Mouse (Mus musculus): ENCODE data around the gene Nfasc.

Gene Nfasc

DNA sequence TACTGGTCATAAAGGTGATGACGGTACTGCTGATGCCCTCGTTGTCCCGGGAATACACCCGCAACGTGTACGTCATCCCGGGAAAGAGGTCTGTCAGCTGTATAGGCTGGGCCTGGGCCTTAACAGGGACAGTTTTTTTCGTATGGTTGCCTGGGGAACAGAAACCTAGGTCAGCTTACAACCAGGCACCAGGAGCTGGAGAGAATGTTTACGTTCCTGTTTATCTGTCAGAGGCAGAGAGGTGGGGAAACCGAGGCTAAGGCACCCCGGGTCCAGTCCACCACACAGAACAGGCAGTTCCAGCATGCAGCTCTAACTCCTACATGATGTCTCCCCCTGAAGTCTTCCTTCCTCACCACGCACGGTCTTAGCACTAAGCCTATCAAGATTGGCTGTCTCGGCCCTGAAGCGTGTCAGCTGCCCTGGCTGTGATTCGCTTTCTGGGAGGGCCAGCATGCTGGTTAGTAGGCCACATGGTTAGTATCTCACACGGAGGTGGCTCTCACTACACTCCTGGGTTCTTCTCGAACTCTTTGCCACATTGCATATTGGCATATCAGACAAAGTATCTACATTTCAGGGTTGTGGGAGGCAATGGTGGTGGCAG lies 158.5 kb downstream of the Nfasc start:
- DNase-seq (ENCODE audit: low spot score): no peak

DNA sequence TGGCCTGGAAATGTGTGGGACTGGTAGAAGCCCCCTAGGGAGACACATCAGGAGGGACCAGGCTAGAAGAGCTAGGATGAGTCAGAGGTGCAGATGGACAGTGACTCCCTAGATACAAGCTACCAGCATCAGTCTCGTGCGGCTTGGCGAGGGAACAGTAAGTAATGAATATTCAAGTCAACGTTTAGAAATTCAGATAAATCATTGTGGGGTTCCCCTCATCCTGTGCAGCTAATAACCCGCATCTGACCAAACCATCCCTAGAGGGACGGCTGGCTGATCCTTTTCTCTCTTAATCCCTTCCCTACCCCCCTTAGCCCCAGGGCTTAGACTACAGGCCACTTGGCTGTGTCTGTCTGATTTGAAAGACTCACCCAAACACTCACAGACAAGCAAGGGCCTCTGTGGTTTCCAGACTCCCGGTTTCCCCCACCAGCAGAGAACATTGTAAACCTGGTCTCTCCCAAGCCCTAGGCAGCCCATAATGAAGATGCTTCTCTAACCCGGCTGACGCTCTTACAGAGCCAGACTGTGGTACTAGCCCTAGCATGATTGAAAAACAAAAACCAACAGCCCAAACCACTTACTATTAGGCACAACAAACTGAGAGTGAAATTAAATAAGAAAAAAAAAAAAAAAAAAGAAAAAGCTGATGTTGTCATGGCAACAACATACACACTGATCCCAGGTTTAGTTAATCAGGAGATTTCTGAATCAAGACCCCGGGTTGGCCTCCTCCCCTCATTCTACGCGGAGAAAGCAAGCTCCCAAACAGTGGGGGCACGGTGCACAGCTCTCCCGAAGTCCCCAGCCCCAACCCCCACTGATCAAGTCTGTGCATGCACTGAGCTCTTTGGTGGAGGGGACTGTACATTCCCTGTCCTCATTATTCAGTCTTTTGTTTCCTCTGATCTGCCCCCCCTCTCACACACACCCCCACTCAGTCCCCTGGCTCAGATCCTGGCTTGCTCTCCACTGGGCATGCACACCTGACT lies 159.5 kb downstream of the Nfasc start:
- no peak for DNase-seq (ENCODE audit: low spot score)

DNA sequence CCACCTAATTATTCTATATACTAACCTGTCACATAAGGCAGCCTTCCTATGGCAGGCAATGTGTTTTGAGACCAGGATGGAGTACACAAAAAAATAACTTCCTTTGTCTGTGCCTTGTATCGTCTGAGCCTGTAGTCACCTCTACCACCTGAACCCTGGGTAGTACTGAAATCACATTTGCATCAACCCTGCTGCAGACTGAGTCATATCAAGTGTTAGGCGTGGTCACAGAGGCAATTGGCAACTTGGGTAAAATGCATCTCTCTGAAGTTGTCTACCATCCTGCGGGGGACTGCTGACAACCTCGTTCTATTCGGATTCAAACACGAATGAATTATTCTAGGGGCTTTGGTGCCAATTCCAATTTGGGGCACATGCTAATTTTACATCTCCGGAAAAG lies 161.5 kb downstream of the Nfasc start:
- no peak for DNase-seq (ENCODE audit: low spot score)

DNA sequence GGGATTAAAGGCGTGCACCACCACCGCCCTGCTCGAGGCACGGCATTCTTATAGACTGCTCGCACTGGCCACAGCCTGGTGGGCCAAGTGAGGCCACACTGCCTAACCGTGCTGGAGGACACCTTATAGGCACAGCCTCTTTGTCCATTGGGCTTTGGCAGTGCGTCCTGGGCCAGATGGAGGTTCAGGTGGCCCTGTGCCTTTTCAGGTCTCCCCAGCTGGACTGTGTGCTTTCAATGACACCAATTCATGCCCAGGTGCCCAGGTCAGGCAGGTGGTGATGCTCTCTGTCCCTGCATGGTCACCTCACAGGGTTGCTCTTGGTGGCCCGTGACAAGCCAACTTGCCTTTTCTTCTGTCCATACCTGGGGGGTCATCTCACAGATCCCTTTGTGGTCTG lies 164.8 kb downstream of the Nfasc start:
- DNase-seq (ENCODE audit: low spot score): no peak

DNA sequence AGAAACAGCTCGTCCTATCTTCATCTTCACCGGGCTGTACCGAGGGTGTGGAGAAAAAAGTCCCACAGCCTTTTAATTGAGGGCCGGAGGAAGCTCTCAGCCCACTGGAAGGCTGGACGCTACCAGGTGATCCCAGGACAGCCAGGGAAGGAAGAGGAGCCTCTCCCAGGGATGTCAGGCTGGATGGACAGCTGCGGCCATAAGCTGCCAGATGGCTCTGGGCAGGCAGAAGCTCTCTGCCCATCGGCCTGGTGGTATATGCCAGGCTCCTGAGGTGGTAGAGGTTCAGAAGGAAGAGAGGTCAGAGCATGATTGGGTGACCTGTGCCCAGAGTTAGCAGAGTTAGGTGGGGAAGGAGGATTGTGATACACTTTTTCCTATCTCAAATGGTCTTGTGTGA lies 168.7 kb downstream of the Nfasc start:
- no peak for DNase-seq (ENCODE audit: low spot score)

DNA sequence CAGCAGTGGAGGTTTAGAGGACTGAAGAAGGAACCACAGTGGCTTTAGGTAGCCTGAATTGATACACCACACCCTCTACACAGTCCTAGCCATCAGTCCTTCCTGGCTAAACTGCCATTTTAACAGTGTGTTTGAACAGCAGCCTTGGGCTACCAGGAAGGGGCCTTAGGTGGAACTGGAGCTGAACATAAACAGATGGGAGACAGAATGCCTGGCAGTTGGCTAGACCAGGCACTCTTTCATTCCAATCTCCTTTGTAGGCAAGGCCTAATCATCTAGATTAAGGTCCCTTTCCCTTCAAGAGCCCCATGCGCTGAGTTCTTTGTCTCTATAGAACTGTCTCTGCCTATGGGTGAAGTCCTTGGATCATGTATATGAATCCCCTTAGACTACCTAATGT lies 170.0 kb downstream of the Nfasc start:
- DNase-seq (ENCODE audit: low spot score): no peak

GRCm38 (mm10) chr1:132570906-132571305 lies 170.7 kb downstream of the Nfasc start:
- no peak for DNase-seq (ENCODE audit: low spot score)

- no peak for DNase-seq (ENCODE audit: low spot score)
Measured at GRCm38 (mm10) chr1:132570068-132570780, 171.4 kb downstream of the Nfasc start.

DNA sequence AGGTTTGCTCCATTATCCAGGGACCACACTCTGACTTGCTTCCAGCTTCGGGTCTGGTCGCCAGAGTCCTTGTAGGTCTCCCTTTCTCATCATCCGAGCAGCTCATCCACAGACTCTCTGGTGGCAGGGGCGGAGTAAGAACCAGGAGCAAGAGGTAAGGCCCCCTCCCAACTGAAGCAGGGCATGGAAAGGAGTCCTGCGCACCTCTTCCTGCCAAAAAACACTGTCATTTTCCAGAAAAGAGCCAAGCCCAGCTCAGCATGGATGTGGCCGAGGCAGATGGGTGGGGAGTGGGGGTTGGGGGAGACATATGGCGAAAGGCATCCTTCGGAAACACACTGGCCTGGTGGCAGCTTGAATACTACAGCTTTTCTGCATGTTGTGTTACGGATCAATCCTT lies 172.1 kb downstream of the Nfasc start:
- no peak for DNase-seq (ENCODE audit: low spot score)

GRCm38 (mm10) chr1:132567336-132568125 lies 174.1 kb downstream of the Nfasc start:
- no peak for DNase-seq (ENCODE audit: low spot score)

DNA sequence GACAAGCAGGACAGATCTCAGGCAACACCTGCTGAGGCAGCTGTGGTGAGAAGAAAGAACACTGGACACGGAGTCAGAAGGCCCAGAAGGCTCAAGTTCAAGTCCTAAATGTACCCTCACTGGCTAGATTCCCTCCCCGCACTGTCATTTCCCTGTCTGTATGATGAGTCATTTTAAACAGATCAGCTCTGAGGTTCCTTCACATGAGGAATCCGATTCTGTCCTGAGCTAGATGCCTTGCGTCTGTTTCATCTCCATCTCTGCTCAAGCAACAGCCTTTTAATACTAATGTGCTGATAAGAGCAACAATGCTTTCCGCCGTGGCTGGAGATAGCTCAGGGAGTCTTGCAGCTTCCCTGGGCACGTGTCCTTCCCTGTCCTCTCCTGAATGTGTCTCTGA lies 175.8 kb downstream of the Nfasc start:
- no peak for DNase-seq (ENCODE audit: low spot score)

- peak; percentile 41 for DNase-seq (ENCODE audit: low spot score)
Measured at GRCm38 (mm10) chr1:132564946-132565345, 176.7 kb downstream of the Nfasc start.

GRCm38 (mm10) chr1:132562337-132562795 lies 179.2 kb downstream of the Nfasc start:
- DNase-seq (ENCODE audit: low spot score): no peak

GRCm38 (mm10) chr1:132560907-132561700 lies 180.5 kb downstream of the Nfasc start:
- peak; percentile 26 for DNase-seq (ENCODE audit: low spot score)

DNA sequence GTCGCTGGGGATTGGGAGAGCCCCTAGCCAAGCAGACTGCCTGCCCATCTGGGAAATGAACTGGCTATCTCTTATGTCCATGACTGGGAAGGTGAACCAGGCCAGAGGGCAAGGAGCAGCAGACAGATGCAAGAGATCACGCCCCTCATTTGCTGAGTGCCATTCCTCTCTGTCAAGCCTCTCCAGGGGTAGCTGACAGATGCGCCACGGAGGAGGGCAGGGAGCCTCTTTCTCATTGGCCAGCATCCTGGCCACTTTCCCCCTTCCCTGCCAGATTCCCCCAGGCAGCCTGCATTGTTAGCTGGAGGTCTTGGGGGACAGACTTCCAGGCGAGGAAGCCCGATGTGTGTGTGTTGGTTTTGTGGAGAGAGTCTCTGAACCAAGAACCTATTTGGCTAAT lies 182.6 kb downstream of the Nfasc start:
- no peak for DNase-seq (ENCODE audit: low spot score)

DNA sequence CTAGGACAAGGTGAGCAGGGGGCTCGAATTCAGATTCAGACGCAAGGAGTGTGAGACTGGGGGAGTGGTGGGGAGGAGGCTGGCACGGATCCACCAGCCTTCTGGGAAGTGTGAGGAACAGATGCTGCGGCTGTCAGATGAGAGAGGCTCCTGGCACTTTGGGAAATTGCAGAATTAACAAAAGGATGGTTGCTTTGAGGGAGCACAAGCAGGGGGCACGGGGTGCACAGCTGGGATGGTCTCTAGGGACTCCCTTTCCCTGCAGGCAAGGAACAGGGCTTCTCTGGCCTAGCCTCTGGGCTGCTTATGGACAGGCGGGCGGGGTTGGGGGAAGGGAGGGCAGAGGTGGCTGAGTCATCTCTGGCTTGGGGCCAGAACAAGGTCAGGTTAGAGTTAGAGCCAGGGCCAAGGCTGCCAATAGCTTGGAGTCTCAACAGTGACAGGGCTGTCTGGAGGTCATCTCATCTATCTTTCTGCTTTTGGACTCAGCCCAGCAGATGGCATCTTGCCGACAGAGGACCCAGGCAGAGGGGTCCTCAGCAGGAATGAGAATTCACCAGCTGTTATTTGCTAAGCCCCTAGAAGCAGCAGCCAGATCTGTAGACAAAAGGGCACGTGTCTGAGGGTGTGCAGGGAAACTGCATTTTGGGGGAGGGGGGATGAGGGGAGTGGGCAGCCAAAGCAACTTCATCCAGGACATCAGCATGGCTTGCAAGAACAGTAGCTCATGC lies 183.5 kb downstream of the Nfasc start:
- DNase-seq (ENCODE audit: low spot score): peak; percentile 62

- DNase-seq (ENCODE audit: low spot score): no peak
Measured at GRCm38 (mm10) chr1:132543789-132544188, 197.8 kb downstream of the Nfasc start.

- DNase-seq (ENCODE audit: low spot score): no peak
Measured at GRCm38 (mm10) chr1:132542762-132543306, 198.8 kb downstream of the Nfasc start, which contains the start of gene Cntn2. Gene Cntn2 (minus strand): TSS chr1:132543256.

DNA sequence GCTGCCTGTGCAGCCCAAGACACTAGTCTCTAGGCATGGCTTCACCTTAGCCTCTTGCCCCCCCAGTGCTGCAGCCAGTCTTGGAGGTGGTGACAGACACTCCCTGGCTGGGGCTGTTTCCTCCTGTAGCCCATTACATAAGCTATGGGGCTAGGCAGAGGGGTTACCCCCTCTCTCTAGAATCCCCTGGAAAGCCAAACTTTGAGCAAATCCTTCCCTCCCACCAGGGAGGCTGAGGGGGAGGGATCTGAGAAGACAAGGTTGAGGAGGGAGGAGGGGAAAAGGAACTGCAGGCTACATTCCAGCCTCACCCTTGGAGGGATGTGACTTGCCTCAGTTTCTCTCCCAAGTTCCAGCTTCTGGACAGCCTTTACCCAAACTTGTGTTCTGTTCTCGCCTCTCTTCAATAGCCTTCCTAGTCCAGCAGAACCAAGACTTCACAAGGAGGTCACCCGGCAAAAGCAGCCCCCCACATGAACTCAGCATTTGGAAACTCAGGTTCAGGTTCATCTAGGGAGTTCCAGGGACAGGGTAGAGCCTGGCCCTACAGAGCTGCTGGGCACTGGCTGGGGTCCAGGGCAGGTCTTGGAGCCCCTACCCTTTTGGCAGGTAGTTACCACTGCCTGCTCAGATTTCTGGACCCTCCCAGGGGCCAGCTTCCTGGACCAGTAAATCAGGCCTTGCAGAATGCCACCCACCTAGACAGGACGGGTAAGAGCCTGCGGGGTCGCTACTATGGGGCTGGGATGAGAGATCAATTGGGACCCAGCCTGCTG lies 199.6 kb downstream of the Nfasc start:
- DNase-seq (ENCODE audit: low spot score): no peak

Data from ovary, adult 18-20 months (tissue).